In genomic region chr7:131966023-131966915, GRCm38 (mm10) we compare ENCODE assay signal across 9 mouse cellular contexts. TPM values are rescaled to one million over a fixed set of nuclear protein-coding genes. Genes with fewer than 3 reads are reported as not detected.
DNase-seq lines count a peak whose midpoint lies in the region; ATAC-seq and TF ChIP-seq lines count a peak whose summit lies in the region.
"Had no signal": no experiment of that assay in that cellular context is flagged by ENCODE, and none has a peak within 500 bp of the region (broad histone marks: within the 10 kb centered on the region; RNA-seq: fewer than 3 reads in every experiment).

Gene Gpr26, plus strand, starts transcription at chr7:131966460.

- H3K4me2 ChIP-seq in hindbrain, embryonic 16.5 days (ENCODE audit: low read length), result peak within 1 kb of the TSS; percentile 72

- H3K36me3 ChIP-seq in G1E (replicated peaks), result no peaks in the 10 kb centered on the region
- no peaks in the 10 kb centered on the region for H3K36me3 ChIP-seq in hindbrain, embryonic 16.5 days (ENCODE audit: control insufficient read depth, insufficient read depth, low read length)
- H3K36me3 ChIP-seq in midbrain, embryonic 10.5 days, result no peaks in the 10 kb centered on the region

- no peaks in the 10 kb centered on the region for H3K4me1 ChIP-seq in G1E (ENCODE audit: insufficient read depth, low read depth, low read length)
- peaks cover 21% of the 10 kb centered on the region for H3K4me1 ChIP-seq in hindbrain, embryonic 16.5 days (ENCODE audit: control insufficient read depth, insufficient read depth, low read depth, low read length)
- H3K4me1 ChIP-seq in midbrain, embryonic 10.5 days, result peaks cover 18% of the 10 kb centered on the region

- TF ChIP-seq CTCF in G1E (IDR thresholded peaks at IDR 0.05; ENCODE audit: low read depth, low read length), result no peak

- no peaks in the 10 kb centered on the region for H3K27me3 ChIP-seq in G1E (ENCODE audit: insufficient read depth, low read length)
- peaks cover 13% of the 10 kb centered on the region for H3K27me3 ChIP-seq in hindbrain, embryonic 16.5 days (replicated peaks; ENCODE audit: control insufficient read depth, insufficient read depth, low read length)
- H3K27me3 ChIP-seq in midbrain, embryonic 10.5 days (ENCODE audit: low read depth, poor library complexity, severe bottlenecking), result peaks cover 56% of the 10 kb centered on the region

- H3K9ac ChIP-seq in hindbrain, embryonic 16.5 days (ENCODE audit: low read depth, low read length), result peak within 1 kb of the TSS; percentile 85

- ATAC-seq in G1E (ENCODE audit: extremely low read depth, insufficient number of reproducible peaks, low FRiP score, poor library complexity, severe bottlenecking), result no peak
- ATAC-seq in hindbrain, embryonic 16.5 days, result peak; percentile 85
- no peak for ATAC-seq in megakaryocyte, adult 5-6 weeks (ENCODE audit: poor library complexity, severe bottlenecking)

- peak within 1 kb of the TSS; percentile 86 for H3K27ac ChIP-seq in hindbrain, embryonic 16.5 days (ENCODE audit: low read depth, low read length)
- H3K27ac ChIP-seq in midbrain, embryonic 10.5 days (replicated peaks), result peak within 1 kb of the TSS; percentile 10; the same call in 1 of the 2 replicates

- DNase-seq in G1E (ENCODE audit: low spot score), result no peak
- peak; percentile 5 for DNase-seq in embryo, embryonic 11 days
- peak; percentile 34 for DNase-seq in midbrain, embryonic 10.5 days (ENCODE audit: low spot score)
- DNase-seq in adrenal gland, postnatal 14 days, result no peak
- no peak for DNase-seq in cerebellum, adult 8-10 months

- WGBS in hindbrain, embryonic 16.5 days, result 3% methylated on average over 28 of the region's 32 CpGs
- WGBS in midbrain, embryonic 10.5 days, result 2% methylated on average over 32 of the region's 32 CpGs

- peak within 1 kb of the TSS; percentile 35; the same call in 1 of the 2 replicates for H3K4me3 ChIP-seq in G1E (ENCODE audit: low read depth, low read length)
- H3K4me3 ChIP-seq in hindbrain, embryonic 16.5 days (ENCODE audit: low read length), result peak within 1 kb of the TSS; percentile 65
- peak within 1 kb of the TSS; percentile 57 for H3K4me3 ChIP-seq in midbrain, embryonic 10.5 days
- H3K4me3 ChIP-seq: myocyte had no signal

- H3K9me3 ChIP-seq in G1E (replicated peaks), result peaks cover 85% of the 10 kb centered on the region
- no peaks in the 10 kb centered on the region for H3K9me3 ChIP-seq in hindbrain, embryonic 16.5 days (ENCODE audit: control insufficient read depth, low read length)
- H3K9me3 ChIP-seq in midbrain, embryonic 10.5 days (replicated peaks), result no peaks in the 10 kb centered on the region

RNA-seq across cellular contexts. Expression of gene Gpr26, which starts in this region (rescaled TPM):
- total RNA-seq in G1E (2014; fragmentation: Nextera tagmentation) (not detected in 2 replicates), G1E (2017) (0.06 and 0.11 TPM in 2 replicates)
- polyA plus RNA-seq in G1E (2012), result not detected in 2 replicates
- polyA plus RNA-seq in hindbrain, embryonic 16.5 days (2015; fragmentation: Nextera tagmentation; extraction: Ambion mirVana), result 2.2 and 2.5 TPM in 2 replicates
- 0.05 TPM in 2 replicates for polyA plus RNA-seq in midbrain, embryonic 10.5 days (2016; fragmentation: Nextera tagmentation; extraction: Ambion mirVana)
- not detected in 2 replicates for total RNA-seq in megakaryocyte, adult 5-6 weeks (2015)
- total RNA-seq in megakaryocyte, adult 5-6 weeks (2017), result not detected in 2 replicates
- total RNA-seq in adrenal gland, postnatal 14 days (2021), result 0.04 TPM in 1 of 2 replicates, not detected in the other
- polyA plus RNA-seq: heart, embryonic 16.5 days; myocyte had no signal

Comparison
In these comparisons a context has a peak if more than half of its experiments do, and no peak if none do; other contexts are left out.
1. Peak in DNase-seq, H3K4me3 ChIP-seq and H3K27ac ChIP-seq in midbrain, embryonic 10.5 days; RNA of the gene not detected or under 1 TPM.